Mouse (Mus musculus): ENCODE measurements around the gene Evi5l.

GRCm38 (mm10) chr8:4162786-4163185 lies 3.6 kb upstream of the Evi5l start:
- no peak for TF ChIP-seq CTCF (IDR thresholded peaks at IDR 0.05; ENCODE audit: low read depth, low read length)
- TF ChIP-seq POLR2A (IDR thresholded peaks at IDR 0.05; ENCODE audit: insufficient read depth, low read length): no peak
- TF ChIP-seq EP300 (IDR thresholded peaks at IDR 0.05; ENCODE audit: insufficient read depth, low read depth, low read length): no peak
